Mouse (Mus musculus): ENCODE measurements around the gene Erich6.

The Erich6 gene

DNA sequence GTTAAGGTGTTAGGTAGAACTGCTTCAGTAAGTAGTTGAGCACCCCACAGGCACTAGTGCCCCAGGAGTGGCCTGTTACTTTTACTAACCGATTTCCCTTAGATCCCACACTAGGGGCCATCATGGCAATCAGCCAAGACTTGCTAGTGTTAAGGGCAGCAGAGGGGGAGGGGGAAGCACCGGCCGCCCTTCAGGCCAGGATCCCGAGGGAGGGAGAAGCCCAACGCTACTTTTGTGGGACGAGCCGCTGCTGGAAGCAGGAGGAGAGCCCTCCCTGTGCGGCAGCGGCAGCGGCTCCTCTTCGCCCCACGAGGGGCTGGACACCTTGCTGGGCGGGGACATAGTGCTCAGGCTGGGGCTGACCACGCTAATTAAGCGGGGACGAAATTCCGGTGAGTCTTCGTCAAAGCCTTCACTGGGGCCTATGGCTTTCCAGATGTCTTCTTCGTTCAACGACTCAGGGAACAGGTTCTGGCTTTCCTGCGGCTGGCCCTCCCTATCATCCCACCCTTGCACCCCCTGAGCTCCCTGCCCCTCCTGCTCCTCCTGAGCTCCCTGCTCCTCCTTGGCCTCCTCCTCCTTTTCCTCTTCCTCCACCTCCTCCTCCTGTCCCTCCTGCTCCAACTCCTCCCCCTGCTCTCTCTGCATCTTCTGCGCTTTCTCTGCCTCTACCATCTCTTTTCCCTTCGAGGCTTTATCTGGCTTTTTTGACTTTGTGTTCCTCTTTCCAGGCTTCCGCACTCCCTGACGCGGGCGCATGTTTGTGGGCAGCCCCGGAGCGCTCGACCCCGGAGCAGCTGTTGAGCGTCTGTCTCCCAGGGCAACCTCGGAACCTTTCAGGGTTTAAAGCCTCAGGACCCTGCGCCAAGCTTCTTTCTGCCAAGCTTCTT lies at the start of gene Erich6:
TSS of gene Erich6 (minus strand) at position 802 of the 890 bp plus-strand sequence.
- WGBS: 1% methylated on average over 34 of the region's 34 CpGs

DNA sequence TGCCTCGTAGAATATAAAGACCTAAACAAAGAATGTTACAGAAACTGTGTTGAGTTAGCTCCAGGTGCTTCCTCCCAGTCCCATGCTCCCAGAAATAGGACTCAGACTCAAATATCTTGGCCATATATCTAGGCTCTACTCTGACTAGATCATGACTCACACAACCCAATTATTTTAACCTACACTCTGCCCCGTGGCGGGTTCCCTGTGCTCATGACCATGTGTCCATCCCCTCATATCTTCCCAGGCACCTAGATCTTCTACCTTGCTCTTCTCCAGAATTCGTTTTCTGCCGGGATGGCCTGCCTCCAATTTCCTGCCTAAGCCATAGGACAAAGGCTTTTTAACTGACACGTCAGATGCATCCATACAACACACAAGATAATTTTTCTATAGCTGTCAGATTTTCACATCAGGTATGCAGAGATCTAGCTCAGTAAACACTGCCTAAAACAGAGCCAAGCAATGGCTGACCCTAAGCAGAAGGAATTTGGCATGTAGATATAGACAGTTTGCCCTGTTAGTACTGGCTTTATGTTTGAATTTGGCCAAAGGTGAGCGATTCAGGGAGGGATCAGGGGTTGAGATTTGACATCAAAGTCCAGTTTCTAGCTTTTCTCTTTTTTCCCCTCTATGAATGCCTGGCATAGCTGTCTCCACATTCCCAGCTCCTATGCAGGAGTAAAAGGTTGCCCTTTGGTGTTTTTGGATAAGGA lies 49.4 kb upstream of the Erich6 start:
- 59% methylated on average over 7 of the region's 7 CpGs for WGBS

DNA sequence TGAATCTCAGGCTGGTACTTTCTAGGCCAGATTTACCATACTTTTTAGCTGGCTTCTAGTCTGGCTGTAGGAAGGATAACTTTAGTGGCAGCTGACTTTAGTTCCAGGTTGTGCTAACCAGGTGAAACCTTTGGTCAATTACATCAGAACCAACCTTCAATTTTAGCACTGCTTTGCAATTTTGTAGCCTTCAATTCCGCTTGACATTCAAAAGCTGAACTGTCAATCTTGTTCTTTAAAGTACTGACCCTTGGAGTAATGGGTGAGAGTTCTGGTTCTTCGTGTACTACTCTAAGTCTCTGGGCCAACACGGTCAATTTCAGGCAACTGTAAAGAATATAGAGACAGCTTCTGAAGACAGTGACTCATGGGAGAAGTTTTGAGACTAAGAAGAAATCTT lies 48.4 kb upstream of the Erich6 start:
- WGBS: 89% methylated on average over 3 of the region's 3 CpGs

DNA sequence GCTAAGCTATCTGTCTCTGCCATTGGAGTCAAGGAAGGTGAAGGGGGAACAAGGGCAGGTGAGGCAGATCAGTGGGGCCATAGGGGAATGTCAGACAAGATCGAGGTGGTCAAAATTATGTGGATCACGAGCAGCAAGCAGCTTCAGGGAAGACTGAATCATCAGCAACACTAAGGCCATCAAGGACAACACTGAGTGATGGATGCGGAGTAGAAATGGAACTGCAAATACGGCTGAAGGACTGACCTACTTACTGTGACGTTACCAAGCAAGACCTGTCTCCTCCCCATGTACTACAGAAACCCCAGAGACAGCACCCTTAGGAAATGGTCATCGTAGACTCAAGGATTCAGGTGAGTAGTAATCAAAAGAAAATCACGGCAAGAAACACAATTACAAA lies 46.3 kb upstream of the Erich6 start:
- WGBS: 76% methylated on average over 7 of the region's 7 CpGs

DNA sequence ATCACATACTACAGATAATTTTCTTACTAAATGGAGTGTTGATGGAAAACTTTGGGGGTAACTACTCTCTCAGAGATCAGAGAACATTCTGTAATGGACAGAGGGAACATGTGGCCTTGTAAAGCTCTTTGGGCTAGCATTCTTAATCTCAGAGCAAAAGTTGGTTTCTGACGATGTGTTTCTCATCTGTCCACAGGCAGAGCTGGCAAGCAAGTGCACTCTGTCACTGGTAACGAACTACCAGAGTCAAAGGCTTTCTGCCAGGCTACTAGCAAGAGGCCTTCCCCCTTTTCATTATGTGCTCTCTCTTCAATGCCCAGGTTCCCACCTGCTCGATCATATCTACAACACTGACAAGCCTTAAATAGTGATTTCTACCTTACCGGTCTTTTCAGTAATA lies 45.3 kb upstream of the Erich6 start:
- WGBS: 70% methylated on average over 4 of the region's 4 CpGs

DNA sequence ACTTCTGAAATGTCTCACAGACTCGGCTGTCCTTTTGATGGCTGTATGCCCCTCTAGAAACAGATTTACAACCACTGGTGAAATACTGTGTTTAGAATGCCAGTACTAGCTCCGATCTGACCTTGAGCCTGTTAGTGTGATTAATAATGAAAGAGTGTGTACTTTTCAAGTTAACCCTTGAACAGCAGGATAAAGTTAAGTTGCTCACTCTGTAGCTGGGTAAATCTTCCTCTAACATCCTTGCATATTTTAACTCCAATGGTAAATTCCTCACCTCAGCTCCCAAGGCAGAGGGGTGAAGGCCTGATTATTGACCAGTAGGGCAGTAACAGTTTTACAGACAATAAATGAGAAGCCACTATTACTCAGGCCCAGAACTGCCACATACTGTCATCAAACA lies 44.8 kb upstream of the Erich6 start:
- WGBS: 60% methylated on average over 2 of the region's 2 CpGs

DNA sequence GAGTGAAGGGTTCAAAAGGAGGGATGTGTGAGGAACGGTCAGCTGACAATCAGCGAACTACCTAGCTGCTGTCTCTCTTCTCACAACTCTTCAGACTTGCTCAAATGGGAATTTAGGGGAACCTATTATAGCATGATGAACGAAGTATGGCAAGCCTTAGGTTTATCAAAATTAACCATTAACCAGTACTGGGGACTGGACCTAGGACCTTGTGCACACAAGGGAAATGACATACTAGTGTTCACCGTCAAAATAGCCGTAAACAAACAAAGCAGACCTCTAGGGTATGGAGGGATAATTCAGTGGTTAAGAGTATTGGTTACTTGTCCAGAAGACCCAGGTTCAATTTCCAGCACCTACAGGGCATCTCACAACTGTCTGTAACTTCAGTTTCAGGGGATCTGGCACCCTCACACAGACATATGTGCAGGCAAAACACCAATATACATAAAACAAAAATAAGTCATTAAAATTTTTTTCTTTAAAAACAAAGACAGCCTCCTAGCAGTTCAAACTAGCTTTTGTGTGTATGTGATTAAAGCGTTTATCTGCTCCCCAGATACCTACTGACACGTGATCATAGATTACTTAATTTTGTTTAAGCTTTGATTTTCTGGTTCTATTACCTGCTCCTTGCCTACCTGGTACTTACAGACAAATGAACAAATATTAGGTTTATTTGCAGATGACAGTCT lies 44.1 kb upstream of the Erich6 start:
- 90% methylated on average over 7 of the region's 7 CpGs for WGBS

DNA sequence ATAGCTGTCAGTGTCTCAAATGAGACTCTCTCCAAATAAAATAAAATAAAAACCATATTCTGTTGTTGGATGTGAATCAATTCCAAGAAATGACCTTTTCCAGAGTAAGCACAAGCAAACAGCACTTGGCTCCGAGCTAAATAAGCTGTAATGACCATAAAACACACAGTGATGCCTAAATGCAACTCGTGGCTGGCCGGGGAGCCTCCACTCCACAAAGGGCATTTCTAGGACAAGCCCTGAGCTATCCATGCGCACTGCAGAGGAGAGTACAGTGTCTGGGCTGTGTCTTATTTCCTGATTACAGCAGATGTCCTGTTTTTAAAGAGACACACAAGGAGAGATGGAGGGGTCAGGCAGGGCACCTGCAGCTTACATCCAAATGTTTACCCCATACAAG lies 43.0 kb upstream of the Erich6 start:
- 33% methylated on average over 4 of the region's 4 CpGs for WGBS

DNA sequence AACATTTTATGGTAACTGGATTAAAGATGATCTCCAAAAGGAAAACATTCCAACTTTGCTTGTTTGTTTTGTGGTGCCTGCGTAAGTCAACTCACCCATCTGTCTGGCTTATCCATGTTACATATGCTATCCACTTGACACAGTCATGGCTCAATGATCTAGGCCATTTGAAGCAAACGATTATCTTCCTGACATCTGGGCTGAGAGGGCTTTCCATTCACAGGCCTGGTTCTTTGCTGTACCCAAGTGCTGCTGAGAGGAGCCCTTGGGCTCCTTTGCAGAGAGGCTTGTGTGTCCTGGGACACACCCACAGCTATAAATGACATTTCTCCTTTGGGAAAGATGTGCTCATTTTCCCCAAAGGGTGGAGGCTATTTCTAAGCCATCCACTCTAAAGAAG lies 41.9 kb upstream of the Erich6 start:
- WGBS: 51% methylated on average over 2 of the region's 2 CpGs

DNA sequence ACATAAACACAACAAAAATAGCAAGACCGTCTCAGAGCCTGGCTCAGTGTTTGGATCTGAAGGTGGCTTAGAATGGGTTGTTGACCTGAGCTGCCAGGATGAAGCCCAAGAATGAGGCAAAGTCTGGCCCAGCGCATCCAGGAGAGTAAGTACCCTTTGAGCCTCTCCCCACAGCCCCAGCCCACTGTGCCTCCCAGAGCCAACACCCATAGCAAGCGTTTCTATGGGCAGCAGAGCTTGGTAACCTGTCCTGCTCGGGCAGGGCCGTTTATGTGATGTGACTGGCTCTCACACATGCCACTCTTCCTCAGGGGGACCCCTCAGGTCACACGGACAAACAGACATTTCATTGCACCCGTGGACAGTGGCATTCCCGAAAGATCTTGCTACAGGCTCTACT lies 41.4 kb upstream of the Erich6 start:
- WGBS: 67% methylated on average over 8 of the region's 8 CpGs

DNA sequence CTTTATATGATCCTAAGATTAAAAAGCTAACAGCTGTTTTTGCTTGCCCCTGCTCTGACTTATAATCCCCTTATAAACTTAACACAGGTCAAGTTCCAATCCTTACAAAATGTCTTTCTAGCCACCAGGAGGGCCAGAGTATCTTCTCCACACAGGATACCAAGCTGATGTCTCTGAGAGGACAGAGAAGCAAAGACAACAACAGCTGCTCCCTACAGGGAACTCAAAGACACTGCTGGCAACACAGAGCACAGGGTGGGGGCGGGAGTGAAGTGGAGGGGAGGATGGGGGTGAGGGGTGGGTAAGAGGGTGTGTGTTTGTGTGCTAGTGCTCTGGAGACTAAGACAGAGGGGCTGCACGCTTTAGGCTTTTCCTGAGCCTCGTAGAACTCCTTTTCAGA lies 40.6 kb upstream of the Erich6 start:
- WGBS: 76% methylated on average over 3 of the region's 3 CpGs

DNA sequence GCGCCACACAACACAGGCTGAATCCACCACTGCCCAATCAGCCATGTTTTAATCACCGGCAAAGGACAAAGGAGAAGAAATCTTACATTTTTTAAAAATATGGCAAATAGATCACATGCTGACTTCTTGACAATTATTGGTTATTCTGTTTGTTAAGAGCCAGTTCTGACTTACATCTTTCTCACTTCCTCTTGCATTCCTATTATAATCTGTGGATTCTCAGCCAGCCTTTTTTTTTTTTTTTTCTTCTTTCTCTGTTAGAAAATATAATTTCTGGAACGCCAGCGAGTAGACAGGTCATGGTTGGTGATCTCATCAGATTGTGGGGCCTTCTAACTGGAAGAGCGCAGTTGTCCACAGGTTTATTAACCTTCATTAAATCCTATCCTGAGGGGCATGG lies 36.3 kb upstream of the Erich6 start:
- 90% methylated on average over 5 of the region's 5 CpGs for WGBS

DNA sequence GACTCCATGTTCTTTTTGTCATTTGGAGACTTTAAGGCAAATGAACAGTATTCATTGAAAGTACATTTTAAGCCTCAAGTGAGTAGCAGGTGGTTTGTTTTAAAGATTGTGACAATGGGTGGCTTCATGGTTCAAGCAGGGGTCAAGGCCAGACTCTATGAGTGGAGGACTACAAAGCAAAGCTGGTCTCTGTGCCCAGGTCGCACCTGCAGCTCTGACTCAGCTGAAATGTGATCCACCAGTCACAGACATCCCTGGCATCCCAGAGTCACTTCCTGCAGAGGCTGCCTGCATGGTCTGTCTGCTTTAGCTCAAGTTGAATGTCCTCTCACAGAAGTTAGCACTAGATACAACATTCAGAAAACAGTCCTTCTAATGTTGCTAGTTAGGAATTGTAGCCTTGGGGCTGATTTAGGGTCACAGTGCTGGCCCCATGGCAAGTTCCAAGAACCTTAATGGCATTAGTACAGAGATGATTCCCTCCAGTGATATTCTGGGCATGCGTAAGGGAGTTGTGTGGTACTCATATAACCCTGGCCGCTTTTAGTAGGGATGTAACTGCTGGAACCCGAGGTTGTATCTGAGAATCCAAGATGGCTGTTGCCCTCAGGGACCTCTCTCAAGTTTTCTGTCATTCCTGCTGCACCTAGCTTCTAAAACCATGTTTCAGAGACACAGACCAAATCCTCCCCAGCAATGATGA lies 35.6 kb upstream of the Erich6 start:
- WGBS: 75% methylated on average over 4 of the region's 4 CpGs

DNA sequence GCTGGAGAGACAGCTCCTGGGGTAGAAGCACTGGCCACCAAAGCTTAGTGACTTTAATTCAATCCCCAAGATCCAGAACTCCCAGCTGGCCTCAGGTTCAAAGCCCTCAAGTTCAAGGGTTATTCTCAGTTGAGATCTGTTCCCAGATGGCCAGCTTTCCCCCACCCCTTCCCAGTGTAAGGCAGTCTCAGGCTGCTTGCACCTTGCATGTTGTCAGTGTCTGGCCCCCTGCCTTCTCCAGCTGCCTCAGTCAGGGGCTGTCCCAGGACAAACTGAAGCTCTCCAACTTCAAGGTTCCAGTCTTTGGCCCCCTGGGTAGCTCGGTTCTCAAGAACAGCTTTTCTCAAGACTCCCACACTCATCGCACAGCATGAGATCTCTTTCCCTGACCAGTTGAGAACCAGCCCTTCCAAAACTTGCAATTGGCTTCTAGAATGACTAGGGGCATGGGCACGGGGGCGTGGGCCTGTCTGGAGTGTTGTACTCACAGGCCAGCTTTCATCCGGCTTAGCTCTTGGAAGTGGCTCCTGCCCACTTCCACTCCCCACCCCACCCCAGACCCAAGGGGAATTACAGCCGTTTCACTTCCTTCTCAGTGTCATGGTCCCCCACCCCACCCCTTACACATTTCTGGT lies 34.7 kb upstream of the Erich6 start:
- WGBS: 57% methylated on average over 6 of the region's 6 CpGs

DNA sequence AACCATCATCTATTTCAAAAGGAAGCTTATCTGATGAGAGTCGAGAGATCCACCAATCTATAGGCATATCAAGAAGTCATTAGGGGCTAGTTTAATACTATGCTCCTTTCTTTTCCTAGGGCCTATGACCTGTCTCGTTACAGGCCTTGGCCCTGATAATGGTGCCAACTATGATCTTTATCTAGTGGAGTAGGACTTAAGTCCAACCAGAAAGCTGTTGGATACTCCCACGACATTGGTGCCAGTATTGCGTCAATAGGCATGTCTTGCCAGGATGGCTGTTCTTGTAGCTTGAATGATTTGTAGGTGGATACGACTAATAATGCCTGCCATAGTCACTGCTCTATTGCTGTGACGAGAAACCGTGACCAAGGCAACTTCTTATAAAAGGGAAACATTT lies 27.0 kb upstream of the Erich6 start:
- WGBS: 84% methylated on average over 7 of the region's 7 CpGs

DNA sequence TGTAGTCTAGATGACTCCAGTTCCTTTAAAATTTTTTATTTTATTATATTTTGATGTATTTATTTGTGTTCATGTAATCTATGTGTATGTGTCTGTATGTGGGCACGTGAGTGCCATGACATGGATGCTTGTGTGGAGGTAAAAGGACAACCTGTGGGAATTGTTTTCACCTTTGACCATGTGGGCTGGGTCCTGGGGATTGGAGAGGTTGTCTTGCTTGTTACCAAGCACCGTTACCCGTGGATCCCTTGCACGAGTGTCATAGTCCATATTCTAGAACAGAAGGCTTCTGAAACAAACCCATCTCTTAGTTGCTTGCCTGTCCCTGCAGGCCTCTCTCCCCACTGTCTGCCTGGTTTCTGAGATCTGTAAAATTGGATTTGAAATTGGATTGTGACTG lies 23.6 kb upstream of the Erich6 start:
- WGBS: 95% methylated on average over 4 of the region's 4 CpGs

DNA sequence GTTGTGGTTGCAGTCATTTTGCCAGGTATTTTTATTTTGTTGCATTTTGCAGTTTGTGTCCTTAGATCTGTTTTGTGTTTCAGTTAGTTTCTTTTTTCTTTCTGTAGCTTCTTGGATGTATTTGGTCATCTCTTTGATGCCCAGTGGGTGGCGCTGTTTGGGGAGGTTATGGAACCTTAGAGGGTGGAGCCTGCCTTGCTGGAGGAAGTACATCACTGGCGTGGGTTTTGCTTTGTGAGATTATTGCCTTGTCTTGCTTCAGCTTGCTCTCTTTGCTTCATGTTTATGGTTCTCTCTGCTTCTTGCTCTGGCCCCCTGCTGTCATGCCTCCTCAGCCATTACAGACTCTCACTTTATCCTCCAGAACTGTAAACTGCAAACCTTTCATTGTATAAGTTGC lies 20.3 kb upstream of the Erich6 start:
- WGBS: 39% methylated on average over 2 of the region's 2 CpGs

DNA sequence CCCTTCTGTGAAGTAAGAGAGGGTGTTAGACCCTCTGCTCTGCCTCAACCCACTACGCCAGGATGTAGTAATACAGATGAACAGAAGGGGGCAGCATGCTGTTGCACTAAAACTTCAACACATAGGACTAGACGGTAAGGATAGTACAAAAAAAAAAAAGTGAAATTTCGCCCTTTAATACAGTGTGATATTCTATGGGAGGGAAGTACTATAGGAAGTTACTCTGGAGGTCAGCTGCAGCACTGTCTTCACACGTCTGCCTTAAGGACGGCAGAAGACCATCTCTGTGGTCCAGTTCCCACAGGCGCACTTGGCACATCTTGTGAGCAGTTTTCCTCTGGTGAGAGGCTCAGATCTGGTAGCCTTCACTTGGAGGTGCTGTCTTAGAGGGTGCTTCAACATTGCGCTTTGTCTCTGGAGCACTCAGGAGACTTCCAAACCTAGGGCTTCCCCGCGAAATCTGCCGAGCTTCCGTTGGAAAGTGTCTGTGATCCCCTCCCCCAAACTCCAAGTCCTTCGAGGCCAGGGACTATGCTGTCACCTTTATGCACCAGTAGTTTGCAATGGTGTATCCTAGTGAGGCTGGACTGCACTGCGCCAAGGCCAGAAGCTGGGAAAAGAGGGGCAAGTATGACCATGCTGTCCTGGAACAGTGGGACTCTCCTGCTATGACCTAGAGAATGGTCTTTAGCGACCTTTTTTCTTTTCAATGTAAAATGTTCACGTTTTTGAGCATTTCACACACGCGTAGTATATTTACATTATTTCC lies 18.5 kb upstream of the Erich6 start:
- 52% methylated on average over 17 of the region's 17 CpGs for WGBS

DNA sequence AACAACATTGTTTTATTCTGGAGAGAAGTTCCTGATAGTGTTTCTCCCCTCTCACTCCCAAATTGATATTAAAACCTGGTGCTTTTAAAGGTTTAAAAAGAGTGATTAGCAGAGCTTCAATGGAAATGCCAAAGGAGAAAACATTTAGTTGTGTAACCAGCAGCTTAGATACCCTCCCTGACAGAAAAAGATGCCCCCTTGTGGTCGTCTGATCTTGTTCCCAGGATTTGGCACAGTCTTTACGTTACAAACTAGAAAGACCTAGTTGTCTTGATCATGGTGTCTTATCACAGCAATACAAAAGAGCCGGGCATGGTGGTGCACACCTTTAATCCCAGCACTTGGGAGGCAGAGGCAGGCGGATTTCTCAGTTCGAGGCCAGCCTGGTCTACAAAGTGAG lies 16.9 kb upstream of the Erich6 start:
- 68% methylated on average over 5 of the region's 5 CpGs for WGBS

DNA sequence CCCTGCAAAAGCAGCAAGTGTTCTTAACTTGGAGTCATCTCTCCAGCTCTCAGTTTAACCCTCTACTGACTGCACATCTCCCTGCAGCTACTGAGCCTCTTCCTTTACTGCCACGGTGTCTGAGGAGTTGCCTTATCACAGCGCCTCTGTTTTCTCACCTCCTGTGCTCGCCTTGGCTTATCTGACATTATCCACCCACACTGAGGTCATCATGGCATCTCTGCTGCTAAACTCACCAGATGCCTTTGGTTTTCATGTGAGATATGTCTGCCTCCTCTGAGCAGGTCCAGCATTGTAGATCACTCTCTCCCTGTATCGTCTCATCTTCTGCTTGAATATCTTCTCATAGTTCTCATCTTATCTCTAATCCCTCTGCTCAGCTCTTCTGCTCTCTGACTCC lies 13.3 kb upstream of the Erich6 start:
- WGBS: 90% methylated on average over 4 of the region's 4 CpGs

DNA sequence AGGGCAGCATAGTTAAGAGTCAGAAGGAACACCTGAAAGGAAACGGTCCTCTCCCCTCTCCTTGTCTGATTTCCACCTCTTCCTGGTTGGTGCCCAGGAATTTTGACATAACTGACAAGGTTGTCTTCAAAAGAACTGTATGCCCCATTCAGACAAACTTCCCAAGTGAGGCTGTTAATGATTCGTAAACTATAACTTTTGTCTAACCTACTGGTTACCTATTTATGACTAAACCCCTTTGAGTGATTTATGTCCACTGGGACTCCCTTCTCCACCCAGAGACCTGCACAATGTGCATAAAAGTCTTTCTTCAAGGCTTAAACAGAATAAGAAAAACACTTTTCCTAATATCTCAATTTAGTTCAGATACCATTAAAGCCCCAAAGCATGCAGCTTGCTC lies 10.2 kb upstream of the Erich6 start:
- 85% methylated on average over 2 of the region's 2 CpGs for WGBS

Measured in cerebral cortex, adult 2 months (tissue).